Mouse (Mus musculus) MEL (cell line): ENCODE data around the gene Zyg11b. TPM values are rescaled to one million over a fixed set of nuclear protein-coding genes. Genes with fewer than 3 reads are reported as not detected.

Source experiments
- DNase-seq: peaks from one replicate; pipeline ENCODE4 v3.0.0; 2011; ENCODE audit warnings: low read depth, low spot score
- H3K27ac ChIP-seq: 2 replicates; pipeline ENCODE4 v1.5.1; 2012; ENCODE audit warnings: low read depth, mild to moderate bottlenecking, control low read depth, low read length, moderate library complexity; ENCODE audit not compliant: control insufficient read depth
- H3K27me3 ChIP-seq, 2 experiments: fragments of 150-350 bp in 1 of 2; sonication (generic) in 1 of 2; 2 replicates each; pipeline ENCODE4 v1.6.1; 2012; ENCODE audit warnings: low read length in 2 of 2, mild to moderate bottlenecking in 2 of 2, improper control_type of control experiment in 1 of 2, moderate library complexity in 1 of 2; ENCODE audit not compliant: insufficient read depth in 2 of 2, control insufficient read depth in 1 of 2
- H3K36me3 ChIP-seq, 2 experiments: 2 replicates each; pipeline ENCODE4 v1.6.1; 2012 to 2014; ENCODE audit warnings: low read length in 2 of 2, improper control_type of control experiment in 1 of 2, inconsistent platforms in 1 of 2, mild to moderate bottlenecking in 1 of 2; ENCODE audit not compliant: insufficient read depth in 2 of 2, control insufficient read depth in 1 of 2
- H3K4me1 ChIP-seq, 2 experiments: fragments of 150-350 bp in 1 of 2; sonication (generic) in 1 of 2; 2 replicates each; pipeline ENCODE4 v1.6.1; 2012; ENCODE audit warnings: low read length in 2 of 2, improper control_type of control experiment in 1 of 2, mild to moderate bottlenecking in 1 of 2; ENCODE audit not compliant: insufficient read depth in 2 of 2, control insufficient read depth in 1 of 2
- H3K4me3 ChIP-seq, 2 experiments: fragments of 150-350 bp in 1 of 2; sonication (generic) in 1 of 2; 2 replicates each; pipeline ENCODE4 v1.5.1; 2012; ENCODE audit warnings: low read depth in 2 of 2, low read length in 2 of 2, mild to moderate bottlenecking in 2 of 2, moderate library complexity in 2 of 2, control low read depth in 1 of 2, improper control_type of control experiment in 1 of 2; ENCODE audit not compliant: control insufficient read depth in 1 of 2, insufficient read depth in 1 of 2
- H3K79me2 ChIP-seq: 2 replicates; pipeline ENCODE4 v1.6.1; 2012; ENCODE audit warnings: mild to moderate bottlenecking, low read length, moderate library complexity; ENCODE audit not compliant: control insufficient read depth, poor library complexity, insufficient read depth
- H3K9ac ChIP-seq: 2 replicates; pipeline ENCODE4 v1.6.1; 2012; ENCODE audit warnings: low read depth, mild to moderate bottlenecking, control low read depth, low read length, moderate library complexity; ENCODE audit not compliant: control insufficient read depth, poor library complexity, severe bottlenecking
- H3K9me3 ChIP-seq: fragments of 150-350 bp; sonication (generic); replicated peaks from 2 replicates; pipeline ENCODE4 v1.6.1; 2012; ENCODE audit warnings: mild to moderate bottlenecking, low read length, improper control_type of control experiment, moderate library complexity; ENCODE audit not compliant: insufficient read depth
- CHD1 ChIP-seq: IDR thresholded peaks from 2 replicates; pipeline ENCODE4 v1.6.1; 2012; ENCODE audit warnings: low read depth, mild to moderate bottlenecking, inconsistent platforms, low read length, improper control_type of control experiment
- CHD2 ChIP-seq: IDR thresholded peaks from 2 replicates; pipeline ENCODE4 v1.6.1; 2011; ENCODE audit warnings: low read length, improper control_type of control experiment
- E2F4 ChIP-seq: IDR thresholded peaks from 2 replicates; pipeline ENCODE4 v1.6.1; 2011; ENCODE audit warnings: low read depth, low read length, improper control_type of control experiment, borderline replicate concordance
- ELF1 ChIP-seq: IDR thresholded peaks from 2 replicates; pipeline ENCODE4 v1.6.1; 2014; ENCODE audit warnings: low read depth, mild to moderate bottlenecking, inconsistent platforms, low read length, improper control_type of control experiment, moderate library complexity
- ETS1 ChIP-seq: IDR thresholded peaks from 2 replicates; pipeline ENCODE4 v1.6.1; 2012; ENCODE audit warnings: low read depth, mild to moderate bottlenecking, inconsistent platforms, low read length, improper control_type of control experiment, moderate library complexity
- HCFC1 ChIP-seq: IDR thresholded peaks from 2 replicates; pipeline ENCODE4 v1.6.1; 2012; ENCODE audit warnings: low read depth, mild to moderate bottlenecking, inconsistent platforms, low read length, improper control_type of control experiment, moderate library complexity
- KAT2A ChIP-seq: conservative IDR thresholded peaks from 2 replicates; pipeline ENCODE4 v1.6.1; 2012; ENCODE audit warnings: low read depth, low read length, improper control_type of control experiment, inconsistent platforms
- MAFK ChIP-seq: IDR thresholded peaks from 2 replicates; pipeline ENCODE4 v1.6.1; 2011; ENCODE audit warnings: low read depth, mild to moderate bottlenecking, low read length, improper control_type of control experiment, borderline replicate concordance
- MAX ChIP-seq: IDR thresholded peaks from 2 replicates; pipeline ENCODE4 v1.6.1; 2011; ENCODE audit warnings: low read length, improper control_type of control experiment
- MEF2A ChIP-seq: IDR thresholded peaks from 2 replicates; pipeline ENCODE4 v1.6.1; 2014; ENCODE audit warnings: low read depth, mild to moderate bottlenecking, inconsistent platforms, low read length, improper control_type of control experiment; ENCODE audit not compliant: poor library complexity, insufficient replicate concordance, severe bottlenecking; ENCODE audit errors: extremely low read depth
- MXI1 ChIP-seq: IDR thresholded peaks from 2 replicates; pipeline ENCODE4 v1.6.1; 2011; ENCODE audit warnings: mild to moderate bottlenecking, low read depth, low read length, improper control_type of control experiment
- POLR2A ChIP-seq, 2 experiments: IDR thresholded peaks; 2 replicates each; pipeline ENCODE4 v1.6.1; 2011 to 2012; ENCODE audit warnings: low read length in 2 of 2, mild to moderate bottlenecking in 2 of 2, control low read depth in 1 of 2, improper control_type of control experiment in 1 of 2, low read depth in 1 of 2, moderate library complexity in 1 of 2; ENCODE audit not compliant: control insufficient read depth in 1 of 2, insufficient read depth in 1 of 2, poor library complexity in 1 of 2
- RCOR1 ChIP-seq: IDR thresholded peaks from 2 replicates; pipeline ENCODE4 v1.6.1; 2012; ENCODE audit warnings: low read depth, mild to moderate bottlenecking, inconsistent platforms, low read length, improper control_type of control experiment
- TAL1 ChIP-seq: IDR thresholded peaks from 2 replicates; pipeline ENCODE4 v1.6.1; 2012; ENCODE audit warnings: mild to moderate bottlenecking, inconsistent platforms, low read length, moderate library complexity, mixed read lengths
- TBP ChIP-seq: IDR thresholded peaks from 2 replicates; pipeline ENCODE4 v1.8.0; 2011; ENCODE audit warnings: low read depth, low read length, improper control_type of control experiment
- TCF12 ChIP-seq: IDR thresholded peaks from 2 replicates; pipeline ENCODE4 v1.6.1; 2014; ENCODE audit warnings: low read depth, mild to moderate bottlenecking, inconsistent platforms, low read length, improper control_type of control experiment, moderate library complexity
- UBTF ChIP-seq: IDR thresholded peaks from 2 replicates; pipeline ENCODE4 v1.6.1; 2012; ENCODE audit warnings: low read depth, mild to moderate bottlenecking, inconsistent platforms, low read length, improper control_type of control experiment, moderate library complexity, borderline replicate concordance; ENCODE audit not compliant: insufficient read depth
- USF1 ChIP-seq: IDR thresholded peaks from 2 replicates; pipeline ENCODE4 v1.6.1; 2014; ENCODE audit warnings: low read depth, mild to moderate bottlenecking, inconsistent platforms, low read length, improper control_type of control experiment, moderate library complexity
- ZC3H11A ChIP-seq: IDR thresholded peaks from 2 replicates; pipeline ENCODE4 v1.6.1; 2012; ENCODE audit warnings: low read depth, mild to moderate bottlenecking, inconsistent platforms, low read length, improper control_type of control experiment
- ZKSCAN1 ChIP-seq: IDR thresholded peaks from 2 replicates; pipeline ENCODE4 v1.6.1; 2012; ENCODE audit warnings: low read depth, mild to moderate bottlenecking, inconsistent platforms, low read length, improper control_type of control experiment, moderate library complexity
- ZMIZ1 ChIP-seq: IDR thresholded peaks from 2 replicates; pipeline ENCODE4 v1.6.1; 2012; ENCODE audit warnings: low read depth, mild to moderate bottlenecking, inconsistent platforms, low read length, improper control_type of control experiment, moderate library complexity
- ZNF384 ChIP-seq: IDR thresholded peaks from 2 replicates; pipeline ENCODE4 v1.6.1; 2012; ENCODE audit warnings: low read depth, mild to moderate bottlenecking, inconsistent platforms, low read length, improper control_type of control experiment
- polyA plus RNA-seq, 2 experiments: library from polyadenylated mRNA; stranded (reverse) in 1 of 2; unstranded in 1 of 2; fragments of >175 nt in 1 of 2; fragments of >200 nt in 1 of 2; gene quantifications; 2 replicates each; pipeline versions ENCODE4 v1.2.1 to v1.2.4; 2012; ENCODE audit warnings: low replicate concordance in 2 of 2, low read depth in 1 of 2; ENCODE audit not compliant: insufficient read length in 2 of 2, insufficient read depth in 1 of 2, missing spikeins in 1 of 2
- total RNA-seq: library from RNA; depleted of rRNA; stranded (reverse); fragments of 300-350 nt; gene quantifications from 2 replicates; pipeline ENCODE4 v1.2.3, GENCODE M21; 2012

Zyg11b gene
- total and polyA plus RNA-seq, 3 experiments, result 7.7 to 9.2 TPM; not detected in 1

- no peaks in the 10 kb centered on the region for H3K9me3 ChIP-seq
- TF ChIP-seq E2F4 (no peak), ZNF384 (no peak), UBTF (no peak), RCOR1 (no peak), USF1 (no peak), ZC3H11A (no peak), MAFK (no peak), MAX (no peak), CHD2 (no peak), POLR2A (IDR thresholded peaks at IDR 0.05; ENCODE audit: control insufficient read depth in 1 of 2, insufficient read depth in 1 of 2, low read depth in 1 of 2, low read length in 2 of 2, poor library complexity in 1 of 2) (no peak), CHD1 (no peak), MXI1 (no peak), ZMIZ1 (no peak), MEF2A (no peak), HCFC1 (no peak), TAL1 (no peak)
- TF ChIP-seq, all 39 proteins: peak for 0
These were observed 75.5 kb downstream of the Zyg11b start for GRCm38 (mm10) chr4:108225341-108225872.

GRCm38 (mm10) chr4:108222507-108222906 lies 78.4 kb downstream of the Zyg11b start:
- no peak for DNase-seq

More at GRCm38 (mm10) chr4:108225341-108225872, 75.5 kb downstream of the Zyg11b start:
- peaks cover 0 to 2% of the 10 kb centered on the region in 2 experiments; a peak in 2 of 4 replicates for H3K27me3 ChIP-seq
- H3K4me3 ChIP-seq, result no peak overlapping the region
- no peak overlapping the region for H3K27ac ChIP-seq
- H3K36me3 ChIP-seq, result no peaks in the 10 kb centered on the region
- no peak for DNase-seq
- no peaks in the 10 kb centered on the region for H3K79me2 ChIP-seq
- H3K9ac ChIP-seq, result no peak overlapping the region
- no peaks in the 10 kb centered on the region for H3K4me1 ChIP-seq

More at GRCm38 (mm10) chr4:108222507-108222906, 78.4 kb downstream of the Zyg11b start:
- H3K4me1 ChIP-seq, result no peaks in the 10 kb centered on the region
- H3K27ac ChIP-seq, result no peak overlapping the region
- no peak overlapping the region for H3K9ac ChIP-seq
- H3K4me3 ChIP-seq, result no peak overlapping the region
- TF ChIP-seq ZKSCAN1 (no peak), ELF1 (no peak), ZMIZ1 (no peak), TCF12 (no peak), ETS1 (no peak), KAT2A (no peak), TBP (no peak), POLR2A (IDR thresholded peaks at IDR 0.05; ENCODE audit: control insufficient read depth in 1 of 2, insufficient read depth in 1 of 2, low read depth in 1 of 2, low read length in 2 of 2, poor library complexity in 1 of 2) (no peak), MAFK (no peak), HCFC1 (no peak)
- H3K36me3 ChIP-seq, result no peaks in the 10 kb centered on the region
- H3K27me3 ChIP-seq, result peaks cover 0 to 2% of the 10 kb centered on the region in 2 experiments; a peak in 3 of 4 replicates
- H3K9me3 ChIP-seq, result no peaks in the 10 kb centered on the region
- no peaks in the 10 kb centered on the region for H3K79me2 ChIP-seq
